Comparison of ENCODE assay signal across 14 mouse cellular contexts in genomic region chr2:30834373-30835022, GRCm38 (mm10). TPM values are rescaled to one million over a fixed set of nuclear protein-coding genes. Genes with fewer than 3 reads are reported as not detected.
A peak's percentile ranks its signal among the peaks of the same experiment; 100 is the strongest.
DNase-seq lines count a peak whose midpoint lies in the region; ATAC-seq and TF ChIP-seq lines count a peak whose summit lies in the region.
"Had no signal": no experiment of that assay in that cellular context is flagged by ENCODE, and none has a peak within 500 bp of the region (broad histone marks: within the 10 kb centered on the region; RNA-seq: fewer than 3 reads in every experiment).

Prrx2 (plus strand) TSS chr2:30834972.

- 0 out of 2 replicates have a peak within 1 kb of the TSS, but pooled peaks have one; percentile 8 for H3K9ac ChIP-seq in kidney, embryonic 16.5 days (replicated peaks; ENCODE audit: low read length)
- H3K9ac ChIP-seq in embryonic facial prominence, embryonic 15.5 days, result 0 out of 2 replicates have a peak within 1 kb of the TSS, but pooled peaks have one; percentile 12

- H3K36me3 ChIP-seq in heart, embryonic 10.5 days, result no peaks in the 10 kb centered on the region
- H3K36me3 ChIP-seq in kidney, embryonic 16.5 days (ENCODE audit: insufficient read depth, low read length), result no peaks in the 10 kb centered on the region
- H3K36me3 ChIP-seq in E14TG2a.4 (ENCODE audit: insufficient read depth, low read length), result no peaks in the 10 kb centered on the region
- H3K36me3 ChIP-seq in embryonic facial prominence, embryonic 15.5 days, result no peaks in the 10 kb centered on the region

- H3K4me3 ChIP-seq in heart, embryonic 10.5 days, result no peak within 1 kb of the TSS
- no peak within 1 kb of the TSS for H3K4me3 ChIP-seq in kidney, embryonic 16.5 days (ENCODE audit: low read length)
- 0 out of 2 replicates have a peak within 1 kb of the TSS, but pooled peaks have one; percentile 10 for H3K4me3 ChIP-seq in E14TG2a.4 (replicated peaks; ENCODE audit: low read length)
- H3K4me3 ChIP-seq in embryonic facial prominence, embryonic 15.5 days (replicated peaks), result no peak within 1 kb of the TSS
- H3K4me3 ChIP-seq: erythroblast, embryonic 14.5 days had no signal

- 49% methylated on average over 8 of the region's 10 CpGs for WGBS in heart, embryonic 10.5 days
- WGBS in kidney, embryonic 16.5 days, result 53% methylated on average over 9 of the region's 10 CpGs
- 47% methylated on average over 8 of the region's 10 CpGs for WGBS in embryonic facial prominence, embryonic 15.5 days

- peaks cover 55% of the 10 kb centered on the region for H3K4me1 ChIP-seq in heart, embryonic 10.5 days
- H3K4me1 ChIP-seq in kidney, embryonic 16.5 days (ENCODE audit: insufficient read depth, low read length), result peaks cover 22% of the 10 kb centered on the region
- H3K4me1 ChIP-seq in E14TG2a.4 (replicated peaks; ENCODE audit: low read depth, low read length), result peaks cover 38% of the 10 kb centered on the region
- peaks cover 54% of the 10 kb centered on the region for H3K4me1 ChIP-seq in embryonic facial prominence, embryonic 15.5 days

- no peaks in the 10 kb centered on the region for H3K9me3 ChIP-seq in heart, embryonic 10.5 days
- H3K9me3 ChIP-seq in kidney, embryonic 16.5 days (ENCODE audit: low read length), result no peaks in the 10 kb centered on the region
- H3K9me3 ChIP-seq in E14TG2a.4 (ENCODE audit: low read length), result no peaks in the 10 kb centered on the region
- no peaks in the 10 kb centered on the region for H3K9me3 ChIP-seq in embryonic facial prominence, embryonic 15.5 days (replicated peaks)

- H3K4me2 ChIP-seq in kidney, embryonic 16.5 days (replicated peaks; ENCODE audit: low read depth, low read length), result no peak within 1 kb of the TSS
- peak within 1 kb of the TSS; percentile 25; the same call in 1 of the 2 replicates for H3K4me2 ChIP-seq in embryonic facial prominence, embryonic 15.5 days (replicated peaks)

- no peak for TF ChIP-seq CTCF in E14TG2a.4 (conservative IDR thresholded peaks at IDR 0.05; ENCODE audit: low read length)

- H3K27me3 ChIP-seq in heart, embryonic 10.5 days (ENCODE audit: insufficient read depth, poor library complexity, severe bottlenecking), result no peaks in the 10 kb centered on the region
- no peaks in the 10 kb centered on the region for H3K27me3 ChIP-seq in kidney, embryonic 16.5 days (ENCODE audit: insufficient read depth, low read length)
- peaks cover 34% of the 10 kb centered on the region for H3K27me3 ChIP-seq in E14TG2a.4 (ENCODE audit: insufficient read depth, low read length)
- no peaks in the 10 kb centered on the region for H3K27me3 ChIP-seq in embryonic facial prominence, embryonic 15.5 days

- DNase-seq in heart, embryonic 10.5 days (ENCODE audit: low spot score), result no peak
- DNase-seq in heart, adult 8-10 months (ENCODE audit: low spot score), result no peak
- no peak for DNase-seq in kidney, postnatal 10 days
- no peak for DNase-seq in lung, postnatal 10 days
- no peak for DNase-seq in thymus, postnatal 0 days (ENCODE audit: low spot score)
- DNase-seq: cerebellum, adult 8-10 months; kidney, postnatal 36 days had no signal

- ATAC-seq in kidney, embryonic 16.5 days (ENCODE audit: low FRiP score, low TSS enrichment), result no peak
- no peak for ATAC-seq in embryonic facial prominence, embryonic 15.5 days (ENCODE audit: insufficient number of reproducible peaks, low FRiP score, low TSS enrichment, low read depth)
- ATAC-seq: lung, postnatal 0 days had no signal

- peak within 1 kb of the TSS; percentile 83 for H3K27ac ChIP-seq in heart, embryonic 10.5 days
- no peak within 1 kb of the TSS; the same call in 1 of the 2 replicates for H3K27ac ChIP-seq in kidney, embryonic 16.5 days (ENCODE audit: low read length)
- peak within 1 kb of the TSS; percentile 96 for H3K27ac ChIP-seq in embryonic facial prominence, embryonic 15.5 days (replicated peaks)

RNA-seq across cellular contexts. Expression of gene Prrx2, which starts in this region (rescaled TPM):
- polyA plus RNA-seq in heart, embryonic 10.5 days (2016; fragmentation: Nextera tagmentation; extraction: Ambion mirVana), result 49.1 and 73.9 TPM in 2 replicates
- under 1 TPM; 0.28 to 1.00 (median 0.73) TPM for total RNA-seq in heart, adult 8-10 months (2022)
- 7.7 and 8.0 TPM in 2 replicates for polyA plus RNA-seq in kidney, embryonic 16.5 days (2015; fragmentation: Nextera tagmentation; extraction: Ambion mirVana)
- 77.3 and 88.8 TPM in 2 replicates for polyA plus RNA-seq in embryonic facial prominence, embryonic 15.5 days (2015; fragmentation: Nextera tagmentation; extraction: Ambion mirVana)
- polyA plus RNA-seq in thymus, postnatal 0 days (2015; fragmentation: Nextera tagmentation; extraction: Ambion mirVana), result 0.60 and 0.91 TPM in 2 replicates
- total RNA-seq: CH12.LX; granulocyte monocyte progenitor cell, adult 5-6 weeks had no signal
- polyA plus RNA-seq: erythroblast, embryonic 14.5 days had no signal
